Mouse (Mus musculus) hindbrain, embryonic 16.5 days (tissue): ENCODE results near the gene Ak8. TPM values are rescaled to one million over a fixed set of nuclear protein-coding genes. Genes with fewer than 3 reads are reported as not detected.
A peak's percentile ranks its signal among the peaks of the same experiment; 100 is the strongest.

Source experiments
- ATAC-seq: fragments of 200-750 bp; cut with Nextera tagmentation; 2 replicates; pipeline ENCODE4 v1.8.0; 2017; ENCODE audit warnings: moderate TSS enrichment, moderate library complexity
- H3K27ac ChIP-seq: fragments of 300-500 bp; sonication (generic); 2 replicates; pipeline ENCODE4 v1.5.1; 2014; ENCODE audit warnings: low read depth, mild to moderate bottlenecking, control low read depth, low read length, moderate library complexity
- H3K27me3 ChIP-seq: fragments of 300-500 bp; sonication (generic); replicated peaks from 2 replicates; pipeline ENCODE4 v1.6.1; 2014; ENCODE audit warnings: low read length; ENCODE audit not compliant: control insufficient read depth, insufficient read depth
- H3K36me3 ChIP-seq: fragments of 300-500 bp; sonication (generic); 2 replicates; pipeline ENCODE4 v1.6.1; 2014; ENCODE audit warnings: mild to moderate bottlenecking, low read length, moderate library complexity, mixed read lengths; ENCODE audit not compliant: control insufficient read depth, insufficient read depth
- H3K4me1 ChIP-seq: fragments of 300-500 bp; sonication (generic); 2 replicates; pipeline ENCODE4 v1.6.1; 2014; ENCODE audit warnings: low read depth, low read length; ENCODE audit not compliant: control insufficient read depth, insufficient read depth
- H3K4me2 ChIP-seq: fragments of 300-500 bp; sonication (generic); 2 replicates; pipeline ENCODE4 v1.6.1; 2014; ENCODE audit warnings: mild to moderate bottlenecking, low read length, control low read depth, moderate library complexity
- H3K4me3 ChIP-seq: fragments of 300-500 bp; sonication (generic); 2 replicates; pipeline ENCODE4 v1.5.1; 2014; ENCODE audit warnings: mild to moderate bottlenecking, low read length, control low read depth, moderate library complexity
- H3K9ac ChIP-seq: fragments of 300-500 bp; sonication (generic); 2 replicates; pipeline ENCODE4 v1.6.1; 2014; ENCODE audit warnings: low read depth, mild to moderate bottlenecking, control low read depth, low read length, moderate library complexity
- H3K9me3 ChIP-seq: fragments of 300-500 bp; sonication (generic); 2 replicates; pipeline ENCODE4 v1.6.1; 2014; ENCODE audit warnings: mild to moderate bottlenecking, low read length, moderate library complexity; ENCODE audit not compliant: control insufficient read depth
- WGBS: fragments of 180-500 bp; shearing (Covaris S2); extraction: QIAGEN DNeasy Blood & Tissue Kit; methylation state at CpG from one replicate; pipeline ENCODE4 v1.1.7; 2014; 5-methylcytosine and 5-hydroxymethylcytosine counted together
- polyA plus RNA-seq: library from polyadenylated mRNA; unstranded; fragments of >200 nt; fragmentation: Nextera tagmentation; extraction: Ambion mirVana; gene quantifications from 2 replicates; pipeline ENCODE4 v1.2.1, GENCODE M21; 2015

Gene Ak8
- polyA plus RNA-seq, 1 experiment from 2014 or later: 3.3 TPM

GRCm38 (mm10) chr2:28713036-28713435 is 13.1 kb downstream of the Ak8 start:
- no peaks in the 10 kb centered on the region for H3K27me3 ChIP-seq
- no peak for ATAC-seq
- no peaks in the 10 kb centered on the region for H3K4me1 ChIP-seq
- 79% methylated on average over 8 of the region's 8 CpGs for WGBS
- H3K27ac ChIP-seq: no peak overlapping the region
- H3K36me3 ChIP-seq: no peaks in the 10 kb centered on the region
- H3K4me3 ChIP-seq: no peak overlapping the region
- H3K9me3 ChIP-seq: no peaks in the 10 kb centered on the region
- no peak overlapping the region for H3K9ac ChIP-seq
- H3K4me2 ChIP-seq: no peak overlapping the region

GRCm38 (mm10) chr2:28722419-28722818 is 22.5 kb downstream of the Ak8 start:
- Histone ChIP-seq H3K4me1 (peaks cover 2% of the 10 kb centered on the region), H3K36me3 (no peaks in the 10 kb centered on the region), H3K27me3 (no peaks in the 10 kb centered on the region; the same call in 1 of the 2 replicates), H3K4me2 (no peak overlapping the region), H3K9ac (no peak overlapping the region), H3K9me3 (no peaks in the 10 kb centered on the region), H3K27ac (no peak overlapping the region), H3K4me3 (no peak overlapping the region)
- 92% methylated on average over 8 of the region's 8 CpGs for WGBS
- ATAC-seq: no peak

- ATAC-seq: no peak
- H3K4me3 ChIP-seq: no peak overlapping the region
- H3K4me1 ChIP-seq: peaks cover 9% of the 10 kb centered on the region
- no peaks in the 10 kb centered on the region; the same call in 1 of the 2 replicates for H3K27me3 ChIP-seq
- H3K9ac ChIP-seq: no peak overlapping the region
- WGBS: 67% methylated on average over 9 of the region's 9 CpGs
- no peak overlapping the region for H3K4me2 ChIP-seq
- no peak overlapping the region for H3K27ac ChIP-seq
- no peaks in the 10 kb centered on the region for H3K9me3 ChIP-seq
- no peaks in the 10 kb centered on the region for H3K36me3 ChIP-seq
Observed at GRCm38 (mm10) chr2:28723912-28724311, 23.9 kb downstream of the Ak8 start.

- H3K9me3 ChIP-seq: no peaks in the 10 kb centered on the region
- no peak overlapping the region for H3K4me2 ChIP-seq
- no peak overlapping the region for H3K27ac ChIP-seq
- WGBS: 17% methylated on average over 16 of the region's 16 CpGs
- ATAC-seq: peak; percentile 58
- no peak overlapping the region for H3K9ac ChIP-seq
- peaks cover 9% of the 10 kb centered on the region for H3K4me1 ChIP-seq
- H3K4me3 ChIP-seq: no peak overlapping the region
- no peaks in the 10 kb centered on the region for H3K36me3 ChIP-seq
- no peaks in the 10 kb centered on the region; the same call in 1 of the 2 replicates for H3K27me3 ChIP-seq
Observed at GRCm38 (mm10) chr2:28727786-28728404, 27.9 kb downstream of the Ak8 start.

GRCm38 (mm10) chr2:28730676-28731075 is 30.7 kb downstream of the Ak8 start:
- Histone ChIP-seq H3K27ac (no peak overlapping the region), H3K27me3 (no peaks in the 10 kb centered on the region; the same call in 1 of the 2 replicates), H3K36me3 (no peaks in the 10 kb centered on the region), H3K9me3 (no peaks in the 10 kb centered on the region), H3K9ac (no peak overlapping the region), H3K4me1 (peaks cover 9% of the 10 kb centered on the region), H3K4me2 (no peak overlapping the region), H3K4me3 (no peak overlapping the region)
- ATAC-seq: no peak

- no peak for ATAC-seq
- Histone ChIP-seq H3K9ac (no peak overlapping the region), H3K4me1 (peaks cover 3% of the 10 kb centered on the region; the same call in 1 of the 2 replicates), H3K36me3 (no peaks in the 10 kb centered on the region), H3K4me3 (no peak overlapping the region), H3K4me2 (no peak overlapping the region), H3K27ac (no peak overlapping the region), H3K27me3 (no peaks in the 10 kb centered on the region; the same call in 1 of the 2 replicates), H3K9me3 (no peaks in the 10 kb centered on the region)
- 65% methylated on average over 5 of the region's 5 CpGs for WGBS
Observed at GRCm38 (mm10) chr2:28737112-28737511, 37.1 kb downstream of the Ak8 start.

- WGBS: 91% methylated on average over 5 of the region's 5 CpGs
- ATAC-seq: no peak
- Histone ChIP-seq H3K27me3 (no peaks in the 10 kb centered on the region; the same call in 1 of the 2 replicates), H3K9ac (no peak overlapping the region), H3K9me3 (no peaks in the 10 kb centered on the region), H3K27ac (no peak overlapping the region), H3K4me3 (no peak overlapping the region), H3K4me1 (peaks cover 3% of the 10 kb centered on the region; the same call in 1 of the 2 replicates), H3K4me2 (no peak overlapping the region), H3K36me3 (no peaks in the 10 kb centered on the region)
Observed at GRCm38 (mm10) chr2:28740159-28740558, 40.2 kb downstream of the Ak8 start.

GRCm38 (mm10) chr2:28742701-28743100 is 42.7 kb downstream of the Ak8 start:
- no peak overlapping the region for H3K4me3 ChIP-seq
- ATAC-seq: no peak
- 82% methylated on average over 8 of the region's 8 CpGs for WGBS
- H3K4me1 ChIP-seq: no peaks in the 10 kb centered on the region
- H3K27me3 ChIP-seq: no peaks in the 10 kb centered on the region; the same call in 1 of the 2 replicates
- H3K36me3 ChIP-seq: no peaks in the 10 kb centered on the region
- H3K4me2 ChIP-seq: no peak overlapping the region
- no peaks in the 10 kb centered on the region for H3K9me3 ChIP-seq
- no peak overlapping the region for H3K27ac ChIP-seq
- no peak overlapping the region for H3K9ac ChIP-seq

GRCm38 (mm10) chr2:28746682-28747332 is 46.8 kb downstream of the Ak8 start:
- H3K36me3 ChIP-seq: no peaks in the 10 kb centered on the region
- no peaks in the 10 kb centered on the region for H3K9me3 ChIP-seq
- no peak for ATAC-seq
- no peak overlapping the region for H3K4me3 ChIP-seq
- no peak overlapping the region for H3K9ac ChIP-seq
- peaks cover 7% of the 10 kb centered on the region; the same call in 1 of the 2 replicates for H3K27me3 ChIP-seq
- H3K4me2 ChIP-seq: no peak overlapping the region
- peaks cover 12% of the 10 kb centered on the region for H3K4me1 ChIP-seq
- 74% methylated on average over 15 of the region's 15 CpGs for WGBS
- no peak overlapping the region for H3K27ac ChIP-seq
